8 mouse cellular contexts compared by ENCODE assay signal in the genomic region with DNA sequence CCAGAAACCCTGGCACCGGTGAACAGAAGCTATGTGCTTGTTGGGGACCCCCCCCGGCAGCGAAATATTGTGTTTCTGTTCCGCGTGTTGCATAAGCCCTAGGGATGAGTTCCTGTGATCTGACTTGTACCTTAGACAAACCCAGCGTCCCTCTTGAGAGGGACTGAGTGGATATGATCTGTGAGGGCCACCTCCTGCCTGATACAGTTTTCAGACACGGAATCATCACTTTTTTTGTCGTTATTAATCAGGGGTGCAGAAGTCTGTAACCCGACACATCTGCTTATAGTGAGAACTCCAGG. TPM values are rescaled to one million over a fixed set of nuclear protein-coding genes. Genes with fewer than 3 reads are reported as not detected.
DNase-seq lines count a peak whose midpoint lies in the region; ATAC-seq lines count a peak whose summit lies in the region.

No protein-coding gene starts in this region.

- no peak overlapping the region for H3K27ac ChIP-seq in embryonic facial prominence, embryonic 15.5 days (replicated peaks)
- no peak overlapping the region for H3K27ac ChIP-seq in hindbrain, embryonic 16.5 days (ENCODE audit: low read depth, low read length)
- H3K27ac ChIP-seq in midbrain, embryonic 10.5 days (replicated peaks): peak overlapping the region; percentile 83

- H3K36me3 ChIP-seq in megakaryocyte, embryonic 14.5 days (replicated peaks; ENCODE audit: low read length): no peaks in the 10 kb centered on the region
- H3K36me3 ChIP-seq in embryonic facial prominence, embryonic 15.5 days: no peaks in the 10 kb centered on the region
- no peaks in the 10 kb centered on the region for H3K36me3 ChIP-seq in hindbrain, embryonic 16.5 days (ENCODE audit: control insufficient read depth, insufficient read depth, low read length)
- H3K36me3 ChIP-seq in midbrain, embryonic 10.5 days: no peaks in the 10 kb centered on the region

- H3K4me1 ChIP-seq in megakaryocyte, embryonic 14.5 days: peaks cover 30% of the 10 kb centered on the region
- peaks cover 21% of the 10 kb centered on the region for H3K4me1 ChIP-seq in embryonic facial prominence, embryonic 15.5 days
- peaks cover 9% of the 10 kb centered on the region for H3K4me1 ChIP-seq in hindbrain, embryonic 16.5 days (ENCODE audit: control insufficient read depth, insufficient read depth, low read depth, low read length)
- H3K4me1 ChIP-seq in midbrain, embryonic 10.5 days: peaks cover 15% of the 10 kb centered on the region

- H3K9me3 ChIP-seq in megakaryocyte, embryonic 14.5 days: peaks cover 20% of the 10 kb centered on the region
- no peaks in the 10 kb centered on the region for H3K9me3 ChIP-seq in embryonic facial prominence, embryonic 15.5 days (replicated peaks)
- H3K9me3 ChIP-seq in hindbrain, embryonic 16.5 days (ENCODE audit: control insufficient read depth, low read length): peaks cover 5% of the 10 kb centered on the region; the same call in 1 of the 2 replicates
- H3K9me3 ChIP-seq in midbrain, embryonic 10.5 days (replicated peaks): no peaks in the 10 kb centered on the region

- H3K4me3 ChIP-seq in megakaryocyte, embryonic 14.5 days (replicated peaks): peak overlapping the region; percentile 91
- H3K4me3 ChIP-seq in embryonic facial prominence, embryonic 15.5 days (replicated peaks): peak overlapping the region; percentile 79
- H3K4me3 ChIP-seq in hindbrain, embryonic 16.5 days (ENCODE audit: low read length): peak overlapping the region; percentile 78
- peak overlapping the region; percentile 76 for H3K4me3 ChIP-seq in midbrain, embryonic 10.5 days

- H3K27me3 ChIP-seq in megakaryocyte, embryonic 14.5 days (replicated peaks): peaks cover 90% of the 10 kb centered on the region
- no peaks in the 10 kb centered on the region; the same call in none of the 2 replicates for H3K27me3 ChIP-seq in embryonic facial prominence, embryonic 15.5 days
- no peaks in the 10 kb centered on the region; the same call in 1 of the 2 replicates for H3K27me3 ChIP-seq in hindbrain, embryonic 16.5 days (replicated peaks; ENCODE audit: control insufficient read depth, insufficient read depth, low read length)
- peaks cover 53% of the 10 kb centered on the region for H3K27me3 ChIP-seq in midbrain, embryonic 10.5 days (ENCODE audit: low read depth, poor library complexity, severe bottlenecking)

- DNase-seq in midbrain, embryonic 10.5 days (ENCODE audit: low spot score): no peak
- DNase-seq in embryo, embryonic 11 days: no peak
- no peak for DNase-seq in layer of hippocampus, postnatal 36 days
- no peak for DNase-seq in thymus, postnatal 10 days (ENCODE audit: low spot score in 2 of 2)

- peak overlapping the region; percentile 79 for H3K9ac ChIP-seq in embryonic facial prominence, embryonic 15.5 days
- peak overlapping the region; percentile 86 for H3K9ac ChIP-seq in hindbrain, embryonic 16.5 days (ENCODE audit: low read depth, low read length)

- peak overlapping the region; percentile 90 for H3K4me2 ChIP-seq in embryonic facial prominence, embryonic 15.5 days (replicated peaks)
- peak overlapping the region; percentile 86 for H3K4me2 ChIP-seq in hindbrain, embryonic 16.5 days (ENCODE audit: low read length)

- no peak for ATAC-seq in megakaryocyte, adult 5-6 weeks (ENCODE audit: poor library complexity, severe bottlenecking)
- ATAC-seq in embryonic facial prominence, embryonic 15.5 days (ENCODE audit: insufficient number of reproducible peaks, low FRiP score, low TSS enrichment, low read depth): no peak
- ATAC-seq in hindbrain, embryonic 16.5 days: peak; percentile 15; the same call in 1 of the 2 replicates

- WGBS in embryonic facial prominence, embryonic 15.5 days: 10% methylated on average over 9 of the region's 9 CpGs
- 22% methylated on average over 9 of the region's 9 CpGs for WGBS in hindbrain, embryonic 16.5 days
- WGBS in midbrain, embryonic 10.5 days: 39% methylated on average over 9 of the region's 9 CpGs

RNA-seq across cellular contexts. Expression of gene Dnaja4, which starts 1.5 kb away (rescaled TPM):
- 0.46 TPM in 1 of 2 replicates, not detected in the other for polyA plus RNA-seq in megakaryocyte, embryonic 14.5 days (2012; ENCODE audit: insufficient read depth, low replicate concordance)
- 0.84 and 1.6 TPM in 2 replicates for total RNA-seq in megakaryocyte, adult 5-6 weeks (2015)
- 0.62 and 3.7 TPM in 2 replicates for total RNA-seq in megakaryocyte, adult 5-6 weeks (2017)
- 13.5 and 15.6 TPM in 2 replicates for polyA plus RNA-seq in embryonic facial prominence, embryonic 15.5 days (2015; fragmentation: Nextera tagmentation; extraction: Ambion mirVana)
- 9.1 and 10.0 TPM in 2 replicates for polyA plus RNA-seq in hindbrain, embryonic 16.5 days (2015; fragmentation: Nextera tagmentation; extraction: Ambion mirVana)
- 3.1 and 3.2 TPM in 2 replicates for polyA plus RNA-seq in midbrain, embryonic 10.5 days (2016; fragmentation: Nextera tagmentation; extraction: Ambion mirVana)
- 10 to 100 TPM; 52.4 to 57.9 TPM for total RNA-seq in layer of hippocampus, postnatal 36 days (2021)

RNA-seq across cellular contexts. Expression of gene Wdr61, which starts 34.2 kb away (rescaled TPM):
- polyA plus RNA-seq in megakaryocyte, embryonic 14.5 days (2012; ENCODE audit: insufficient read depth, low replicate concordance): 10.7 and 17.7 TPM in 2 replicates
- total RNA-seq in megakaryocyte, adult 5-6 weeks (2015): 58.3 and 68.3 TPM in 2 replicates
- total RNA-seq in megakaryocyte, adult 5-6 weeks (2017): 38.9 and 43.2 TPM in 2 replicates
- 142 and 143 TPM in 2 replicates for polyA plus RNA-seq in embryonic facial prominence, embryonic 15.5 days (2015; fragmentation: Nextera tagmentation; extraction: Ambion mirVana)
- 90.1 and 93.3 TPM in 2 replicates for polyA plus RNA-seq in hindbrain, embryonic 16.5 days (2015; fragmentation: Nextera tagmentation; extraction: Ambion mirVana)
- 168 and 188 TPM in 2 replicates for polyA plus RNA-seq in midbrain, embryonic 10.5 days (2016; fragmentation: Nextera tagmentation; extraction: Ambion mirVana)
- 10 to 100 TPM; 60.9 to 62.5 TPM for total RNA-seq in layer of hippocampus, postnatal 36 days (2021)

RNA-seq across cellular contexts. Expression of gene Acsbg1, which starts 38.5 kb away (rescaled TPM):
- polyA plus RNA-seq in megakaryocyte, embryonic 14.5 days (2012; ENCODE audit: insufficient read depth, low replicate concordance): 1.8 TPM in 1 of 2 replicates, not detected in the other
- total RNA-seq in megakaryocyte, adult 5-6 weeks (2015): 0.25 and 0.75 TPM in 2 replicates
- total RNA-seq in megakaryocyte, adult 5-6 weeks (2017): 0.20 and 0.40 TPM in 2 replicates
- 9.0 and 11.6 TPM in 2 replicates for polyA plus RNA-seq in embryonic facial prominence, embryonic 15.5 days (2015; fragmentation: Nextera tagmentation; extraction: Ambion mirVana)
- polyA plus RNA-seq in hindbrain, embryonic 16.5 days (2015; fragmentation: Nextera tagmentation; extraction: Ambion mirVana): 48.7 and 59.8 TPM in 2 replicates
- 7.4 and 12.9 TPM in 2 replicates for polyA plus RNA-seq in midbrain, embryonic 10.5 days (2016; fragmentation: Nextera tagmentation; extraction: Ambion mirVana)
- total RNA-seq in layer of hippocampus, postnatal 36 days (2021): 100 to 1,000 TPM; 110 to 111 TPM
